Mouse (Mus musculus) heart, embryonic 16.5 days (tissue): ENCODE results near the gene Tars. TPM values are rescaled to one million over a fixed set of nuclear protein-coding genes. Genes with fewer than 3 reads are reported as not detected.

Source experiments
- ATAC-seq: fragments of 200-750 bp; cut with Nextera tagmentation; replicated peaks from 2 replicates; pipeline ENCODE4 v1.8.0; 2017; ENCODE audit warnings: moderate number of reproducible peaks; ENCODE audit not compliant: insufficient read depth, low FRiP score; ENCODE audit errors: extremely low read depth
- H3K27ac ChIP-seq: fragments of 300-500 bp; sonication (generic); 2 replicates; pipeline ENCODE4 v1.5.1; 2014; ENCODE audit warnings: mild to moderate bottlenecking, low read length, control low read depth, moderate library complexity
- H3K27me3 ChIP-seq: fragments of 300-500 bp; sonication (generic); 2 replicates; pipeline ENCODE4 v1.6.1; 2014; ENCODE audit warnings: low read length, mixed read lengths; ENCODE audit not compliant: control insufficient read depth, insufficient read depth
- H3K36me3 ChIP-seq: fragments of 300-500 bp; sonication (generic); 2 replicates; pipeline ENCODE4 v1.6.1; 2014; ENCODE audit not compliant: control insufficient read depth, insufficient read depth
- H3K4me1 ChIP-seq: fragments of 300-500 bp; sonication (generic); 2 replicates; pipeline ENCODE4 v1.6.1; 2014; ENCODE audit warnings: low read length, mixed read lengths; ENCODE audit not compliant: control insufficient read depth, insufficient read depth
- H3K4me2 ChIP-seq: fragments of 300-500 bp; sonication (generic); 2 replicates; pipeline ENCODE4 v1.6.1; 2014; ENCODE audit warnings: low read depth, mild to moderate bottlenecking, control low read depth, low read length
- H3K4me3 ChIP-seq: fragments of 300-500 bp; sonication (generic); 2 replicates; pipeline ENCODE4 v1.5.1; 2014; ENCODE audit warnings: mild to moderate bottlenecking, control low read depth, low read length
- H3K9ac ChIP-seq: fragments of 300-500 bp; sonication (generic); 2 replicates; pipeline ENCODE4 v1.6.1; 2014; ENCODE audit warnings: low read length, control low read depth
- H3K9me3 ChIP-seq: fragments of 300-500 bp; sonication (generic); replicated peaks from 2 replicates; pipeline ENCODE4 v1.6.1; 2016; ENCODE audit warnings: low read length; ENCODE audit not compliant: control insufficient read depth
- WGBS: fragments of 180-500 bp; shearing (Covaris S2); extraction: QIAGEN DNeasy Blood & Tissue Kit; methylation state at CpG from one replicate; pipeline ENCODE4 v1.1.7; 2014; 5-methylcytosine and 5-hydroxymethylcytosine counted together
- polyA plus RNA-seq: library from polyadenylated mRNA; unstranded; fragments of >200 nt; fragmentation: Nextera tagmentation; extraction: Ambion mirVana; gene quantifications from 2 replicates; pipeline ENCODE4 v1.2.1, GENCODE M21; 2015

Tars gene
- polyA plus RNA-seq, 1 experiment from 2014 or later: 40.6 TPM

- H3K27ac ChIP-seq: no peak overlapping the region
- H3K9ac ChIP-seq: no peak overlapping the region
- no peak overlapping the region for H3K4me3 ChIP-seq
- no peaks in the 10 kb centered on the region for H3K27me3 ChIP-seq
- H3K4me1 ChIP-seq: no peaks in the 10 kb centered on the region
- H3K36me3 ChIP-seq: no peaks in the 10 kb centered on the region
- H3K4me2 ChIP-seq: no peak overlapping the region
- ATAC-seq: no peak
- no peaks in the 10 kb centered on the region for H3K9me3 ChIP-seq
- WGBS: 71% methylated on average over 7 of the region's 7 CpGs
Observed at GRCm38 (mm10) chr15:11370477-11371085, 28.9 kb downstream of the Tars start.

- H3K36me3 ChIP-seq: no peaks in the 10 kb centered on the region
- no peaks in the 10 kb centered on the region for H3K9me3 ChIP-seq
- H3K27ac ChIP-seq: no peak overlapping the region
- H3K4me1 ChIP-seq: no peaks in the 10 kb centered on the region
- no peak overlapping the region for H3K4me3 ChIP-seq
- 72% methylated on average over 3 of the region's 3 CpGs for WGBS
- ATAC-seq: no peak
- no peaks in the 10 kb centered on the region for H3K27me3 ChIP-seq
- H3K9ac ChIP-seq: no peak overlapping the region
- H3K4me2 ChIP-seq: no peak overlapping the region
Observed at GRCm38 (mm10) chr15:11369572-11369971, 29.9 kb downstream of the Tars start.

- WGBS: 90% methylated on average over 1 of the region's 1 CpGs
- H3K27me3 ChIP-seq: no peaks in the 10 kb centered on the region
- no peaks in the 10 kb centered on the region for H3K36me3 ChIP-seq
Observed at GRCm38 (mm10) chr15:11364795-11365194, 34.7 kb downstream of the Tars start.

GRCm38 (mm10) chr15:11364112-11364511, 35.4 kb downstream of the Tars start:
- no peak for ATAC-seq
- no peak overlapping the region for H3K9ac ChIP-seq
- H3K4me2 ChIP-seq: no peak overlapping the region
- no peak overlapping the region for H3K4me3 ChIP-seq
- WGBS: 18% methylated on average over 2 of the region's 2 CpGs
- no peaks in the 10 kb centered on the region for H3K36me3 ChIP-seq
- H3K4me1 ChIP-seq: no peaks in the 10 kb centered on the region
- no peaks in the 10 kb centered on the region for H3K27me3 ChIP-seq
- no peak overlapping the region for H3K27ac ChIP-seq
- no peaks in the 10 kb centered on the region for H3K9me3 ChIP-seq

More at GRCm38 (mm10) chr15:11364795-11365194, 34.7 kb downstream of the Tars start:
- no peak for ATAC-seq
- Histone ChIP-seq H3K4me1 (no peaks in the 10 kb centered on the region), H3K9ac (no peak overlapping the region), H3K4me2 (no peak overlapping the region), H3K27ac (no peak overlapping the region), H3K9me3 (no peaks in the 10 kb centered on the region), H3K4me3 (no peak overlapping the region)

GRCm38 (mm10) chr15:11361824-11362223, 37.6 kb downstream of the Tars start:
- Histone ChIP-seq H3K4me2 (no peak overlapping the region), H3K27ac (no peak overlapping the region), H3K9me3 (no peaks in the 10 kb centered on the region), H3K4me1 (no peaks in the 10 kb centered on the region), H3K36me3 (no peaks in the 10 kb centered on the region), H3K9ac (no peak overlapping the region), H3K27me3 (no peaks in the 10 kb centered on the region), H3K4me3 (no peak overlapping the region)
- 77% methylated on average over 5 of the region's 5 CpGs for WGBS
- ATAC-seq: no peak

GRCm38 (mm10) chr15:11360888-11361287, 38.6 kb downstream of the Tars start:
- no peak for ATAC-seq
- H3K9me3 ChIP-seq: no peaks in the 10 kb centered on the region
- no peak overlapping the region for H3K4me2 ChIP-seq
- no peaks in the 10 kb centered on the region for H3K4me1 ChIP-seq
- H3K27me3 ChIP-seq: no peaks in the 10 kb centered on the region
- WGBS: 83% methylated on average over 1 of the region's 1 CpGs
- no peak overlapping the region for H3K4me3 ChIP-seq
- H3K27ac ChIP-seq: no peak overlapping the region
- no peaks in the 10 kb centered on the region for H3K36me3 ChIP-seq
- H3K9ac ChIP-seq: no peak overlapping the region

- 95% methylated on average over 2 of the region's 2 CpGs for WGBS
- H3K9ac ChIP-seq: no peak overlapping the region
- H3K36me3 ChIP-seq: no peaks in the 10 kb centered on the region
- no peak overlapping the region for H3K4me2 ChIP-seq
- no peak overlapping the region for H3K27ac ChIP-seq
- ATAC-seq: no peak
- H3K27me3 ChIP-seq: no peaks in the 10 kb centered on the region
- H3K4me1 ChIP-seq: no peaks in the 10 kb centered on the region
- no peaks in the 10 kb centered on the region for H3K9me3 ChIP-seq
- H3K4me3 ChIP-seq: no peak overlapping the region
Observed at GRCm38 (mm10) chr15:11357501-11357900, 42.0 kb downstream of the Tars start.

GRCm38 (mm10) chr15:11355865-11356264, 43.6 kb downstream of the Tars start:
- Histone ChIP-seq H3K36me3 (no peaks in the 10 kb centered on the region), H3K4me2 (no peak overlapping the region), H3K9ac (no peak overlapping the region), H3K27me3 (no peaks in the 10 kb centered on the region), H3K4me3 (no peak overlapping the region), H3K9me3 (no peaks in the 10 kb centered on the region), H3K4me1 (no peaks in the 10 kb centered on the region), H3K27ac (no peak overlapping the region)
- ATAC-seq: no peak
- WGBS: 64% methylated on average over 3 of the region's 3 CpGs

- Histone ChIP-seq H3K9ac (no peak overlapping the region), H3K4me3 (no peak overlapping the region), H3K36me3 (0 out of 2 replicates have a peak, but pooled peaks cover 2% of the 10 kb centered on the region), H3K27ac (no peak overlapping the region), H3K4me1 (no peaks in the 10 kb centered on the region), H3K27me3 (no peaks in the 10 kb centered on the region), H3K9me3 (no peaks in the 10 kb centered on the region), H3K4me2 (no peak overlapping the region)
- ATAC-seq: no peak
- WGBS: 77% methylated on average over 7 of the region's 7 CpGs
Observed at GRCm38 (mm10) chr15:11339467-11340180, 59.8 kb downstream of the Tars start.
